Mouse (Mus musculus) erythroblast, embryonic 14.5 days (primary cell): ENCODE results near the gene Rrm2. TPM values are rescaled to one million over a fixed set of nuclear protein-coding genes. Genes with fewer than 3 reads are reported as not detected.

Experiments used
- H3K27me3 ChIP-seq: 2 replicates; pipeline ENCODE4 v1.6.1; 2012; ENCODE audit warnings: inconsistent platforms; ENCODE audit not compliant: control insufficient read depth
- H3K36me3 ChIP-seq: 2 replicates; pipeline ENCODE4 v1.6.1; 2012; ENCODE audit warnings: mild to moderate bottlenecking, inconsistent platforms; ENCODE audit not compliant: control insufficient read depth
- H3K4me1 ChIP-seq: 2 replicates; pipeline ENCODE4 v1.6.1; 2012; ENCODE audit warnings: inconsistent platforms; ENCODE audit not compliant: control insufficient read depth
- H3K4me3 ChIP-seq: replicated peaks from 2 replicates; pipeline ENCODE3; 2012; ENCODE audit warnings: moderate library complexity, mild to moderate bottlenecking, inconsistent platforms
- H3K9me3 ChIP-seq: 2 replicates; pipeline ENCODE4 v1.6.1; 2012; ENCODE audit warnings: low read length, inconsistent platforms, mixed read lengths; ENCODE audit not compliant: control insufficient read depth
- GATA1 ChIP-seq: IDR thresholded peaks from 2 replicates; pipeline ENCODE4 v1.6.1; 2012; ENCODE audit warnings: low read length, inconsistent platforms, mixed read lengths
- TAL1 ChIP-seq: IDR thresholded peaks from 3 replicates; pipeline ENCODE4 v1.6.1; 2012; ENCODE audit warnings: low read length, inconsistent platforms, mixed read lengths
- polyA plus RNA-seq: library from polyadenylated mRNA; stranded (reverse); fragments of >175 nt; gene quantifications from 2 replicates; pipeline ENCODE4 v1.2.3, GENCODE M21; 2012

Rrm2 gene
- polyA plus RNA-seq, 1 experiment, result 84.2 TPM

DNA sequence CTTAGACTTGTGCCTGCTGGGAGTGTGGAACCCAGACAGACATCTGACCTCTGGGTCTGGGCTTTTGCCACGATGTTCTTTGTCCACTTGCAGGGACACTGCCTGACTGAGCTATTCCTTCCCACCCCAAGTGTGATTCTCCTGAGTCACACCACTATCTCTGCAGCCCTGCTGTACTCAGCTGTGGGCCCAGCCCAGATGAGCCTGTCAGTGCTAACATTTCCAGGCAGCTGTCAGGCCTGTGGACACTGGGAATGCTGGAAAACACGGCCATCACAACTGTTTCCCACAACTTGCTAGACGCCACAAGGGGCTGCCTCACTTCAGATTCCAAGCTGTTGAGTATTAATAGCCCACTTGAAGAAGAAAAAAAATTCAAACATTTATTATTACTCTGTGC is 5.0 kb upstream of the Rrm2 start:
- H3K4me1 ChIP-seq, result peaks cover 54% of the 10 kb centered on the region
- no peaks in the 10 kb centered on the region for H3K9me3 ChIP-seq
- peak overlapping the region; percentile 15 for H3K4me3 ChIP-seq
- peaks cover 34% of the 10 kb centered on the region for H3K36me3 ChIP-seq
- TF ChIP-seq TAL1, result peak; percentile 64
- peak; percentile 74 for TF ChIP-seq GATA1
- peaks cover 4% of the 10 kb centered on the region; the same call in 1 of the 2 replicates for H3K27me3 ChIP-seq

DNA sequence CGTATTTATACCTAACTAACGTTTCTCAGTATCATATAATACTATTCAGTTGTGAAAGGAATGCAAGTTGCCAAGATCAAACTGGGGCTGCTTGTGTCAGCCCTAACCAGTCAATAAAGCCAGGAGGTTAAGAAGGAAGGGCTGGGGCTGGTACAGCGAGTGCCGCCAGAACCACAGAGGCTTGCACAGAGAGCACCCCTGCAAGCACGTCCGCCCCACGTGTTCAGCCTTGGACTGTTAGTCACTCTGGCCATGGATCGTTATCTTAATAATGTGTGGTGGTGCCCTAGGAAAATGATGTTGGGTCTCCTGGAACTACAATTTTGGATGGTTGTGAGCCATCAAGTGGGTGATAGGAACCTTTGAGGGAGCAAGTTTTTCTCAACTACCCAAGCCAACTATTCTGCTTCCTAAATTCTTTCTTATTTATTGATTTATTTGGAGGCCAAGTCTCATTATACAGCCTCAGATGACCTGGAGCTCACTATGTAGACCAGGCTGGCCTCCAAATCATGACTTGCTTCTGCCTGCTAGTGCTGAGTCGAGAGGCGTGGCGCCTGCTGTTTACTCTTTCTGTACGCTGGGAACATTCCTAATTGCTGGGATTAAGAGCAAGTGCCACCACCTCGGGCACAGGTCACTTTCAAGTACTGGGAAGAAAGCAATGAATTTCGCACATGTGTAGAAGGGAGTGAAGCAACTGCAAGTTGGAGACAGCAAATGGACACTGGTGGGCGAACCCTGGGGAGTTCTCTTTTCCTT is 2.4 kb upstream of the Rrm2 start:
- H3K4me3 ChIP-seq, result peak overlapping the region; percentile 100
- TF ChIP-seq TAL1, result no peak
- TF ChIP-seq GATA1, result no peak
- H3K27me3 ChIP-seq, result no peaks in the 10 kb centered on the region
- H3K4me1 ChIP-seq, result peaks cover 66% of the 10 kb centered on the region
- H3K9me3 ChIP-seq, result no peaks in the 10 kb centered on the region
- peaks cover 60% of the 10 kb centered on the region for H3K36me3 ChIP-seq

- peaks cover 72% of the 10 kb centered on the region for H3K4me1 ChIP-seq
- TF ChIP-seq TAL1, result no peak
- no peak for TF ChIP-seq GATA1
- peak overlapping the region; percentile 100 for H3K4me3 ChIP-seq
- no peaks in the 10 kb centered on the region for H3K27me3 ChIP-seq
- peaks cover 73% of the 10 kb centered on the region for H3K36me3 ChIP-seq
- no peaks in the 10 kb centered on the region for H3K9me3 ChIP-seq
Measured at GRCm38 (mm10) chr12:24706764-24707479, 1.1 kb upstream of the Rrm2 start.

DNA sequence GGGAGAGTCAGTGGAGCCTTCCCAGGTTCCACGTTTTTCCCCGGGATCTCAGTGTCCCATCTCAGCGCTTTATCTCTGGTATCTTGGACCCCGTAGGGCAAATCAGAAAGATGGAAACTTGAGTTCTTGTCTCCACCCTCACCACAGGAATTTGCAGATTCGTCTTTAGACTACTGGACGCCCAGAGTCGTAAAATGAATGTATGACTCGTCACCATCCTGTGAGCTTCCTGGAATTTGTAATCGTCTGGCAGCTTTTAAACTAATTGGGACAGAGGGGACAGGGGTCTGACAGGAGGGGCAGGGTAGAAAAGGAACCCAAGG is 600 bp upstream of the Rrm2 start:
- no peak for TF ChIP-seq TAL1
- TF ChIP-seq GATA1, result no peak
- peak overlapping the region; percentile 100 for H3K4me3 ChIP-seq
- no peaks in the 10 kb centered on the region for H3K9me3 ChIP-seq
- peaks cover 72% of the 10 kb centered on the region for H3K4me1 ChIP-seq
- peaks cover 77% of the 10 kb centered on the region for H3K36me3 ChIP-seq
- H3K27me3 ChIP-seq, result no peaks in the 10 kb centered on the region

DNA sequence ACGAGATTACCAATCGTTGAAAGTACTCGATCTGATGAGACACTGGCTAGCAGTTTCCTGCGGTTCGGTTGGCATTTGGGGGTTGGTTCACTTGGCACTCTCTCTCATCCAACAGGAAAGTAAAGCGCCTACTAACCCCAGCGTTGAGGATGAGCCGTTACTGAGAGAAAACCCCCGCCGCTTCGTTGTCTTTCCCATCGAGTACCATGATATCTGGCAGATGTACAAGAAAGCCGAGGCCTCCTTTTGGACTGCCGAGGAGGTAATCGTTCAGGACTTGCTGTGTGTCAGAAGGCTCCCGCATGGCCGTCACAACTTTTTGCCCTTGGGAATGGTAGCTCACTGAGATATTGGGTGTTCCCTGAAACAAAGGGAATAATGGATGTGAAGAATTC is 780 bp downstream of the Rrm2 start:
- H3K36me3 ChIP-seq, result peaks cover 77% of the 10 kb centered on the region
- no peaks in the 10 kb centered on the region for H3K27me3 ChIP-seq
- H3K4me1 ChIP-seq, result peaks cover 66% of the 10 kb centered on the region
- H3K4me3 ChIP-seq, result peak overlapping the region; percentile 100
- H3K9me3 ChIP-seq, result no peaks in the 10 kb centered on the region
- no peak for TF ChIP-seq GATA1
- TF ChIP-seq TAL1, result no peak

GRCm38 (mm10) chr12:24709409-24709808 is 1.4 kb downstream of the Rrm2 start:
- Histone ChIP-seq H3K4me1 (peaks cover 61% of the 10 kb centered on the region), H3K9me3 (no peaks in the 10 kb centered on the region), H3K4me3 (peak overlapping the region; percentile 100), H3K27me3 (no peaks in the 10 kb centered on the region), H3K36me3 (peaks cover 77% of the 10 kb centered on the region)
- TF ChIP-seq GATA1 (no peak), TAL1 (no peak)

- Histone ChIP-seq H3K27me3 (no peaks in the 10 kb centered on the region), H3K4me1 (peaks cover 57% of the 10 kb centered on the region), H3K4me3 (peak overlapping the region; percentile 100), H3K9me3 (no peaks in the 10 kb centered on the region), H3K36me3 (peaks cover 80% of the 10 kb centered on the region)
- TF ChIP-seq TAL1 (no peak), GATA1 (no peak)
Measured at GRCm38 (mm10) chr12:24709831-24710508, 1.9 kb downstream of the Rrm2 start.

DNA sequence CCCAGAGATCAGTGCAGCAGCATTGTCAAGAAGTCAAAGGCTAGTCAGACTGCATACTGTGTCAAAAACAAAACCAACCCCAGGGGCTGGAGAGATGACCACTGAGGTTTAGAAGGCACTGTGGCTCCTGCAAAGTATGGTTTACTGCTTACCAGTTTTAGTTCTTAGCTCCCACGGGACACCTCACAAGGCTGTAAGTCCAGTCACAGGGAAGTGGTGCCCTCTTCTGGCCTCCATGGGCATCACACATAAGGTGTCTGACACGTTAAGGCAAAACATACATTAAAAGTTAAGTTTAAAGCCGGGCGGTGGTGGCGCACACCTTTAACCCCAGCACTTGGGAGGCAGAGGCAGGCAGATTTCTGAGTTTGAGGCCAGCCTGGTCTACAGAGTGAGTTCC is 2.6 kb downstream of the Rrm2 start:
- peaks cover 53% of the 10 kb centered on the region for H3K4me1 ChIP-seq
- H3K36me3 ChIP-seq, result peaks cover 82% of the 10 kb centered on the region
- no peaks in the 10 kb centered on the region for H3K27me3 ChIP-seq
- peak overlapping the region; percentile 100 for H3K4me3 ChIP-seq
- TF ChIP-seq GATA1 (no peak), TAL1 (no peak)
- H3K9me3 ChIP-seq, result no peaks in the 10 kb centered on the region

- H3K27me3 ChIP-seq, result no peaks in the 10 kb centered on the region
- no peaks in the 10 kb centered on the region for H3K9me3 ChIP-seq
- no peak for TF ChIP-seq GATA1
- TF ChIP-seq TAL1, result no peak
- H3K4me1 ChIP-seq, result peaks cover 49% of the 10 kb centered on the region
- peaks cover 92% of the 10 kb centered on the region for H3K36me3 ChIP-seq
- peak overlapping the region; percentile 100 for H3K4me3 ChIP-seq
Measured at GRCm38 (mm10) chr12:24712396-24712795, 4.4 kb downstream of the Rrm2 start.
